Mouse (Mus musculus): Measurements from ENCODE around the gene Acsm5.

Acsm5 gene

DNA sequence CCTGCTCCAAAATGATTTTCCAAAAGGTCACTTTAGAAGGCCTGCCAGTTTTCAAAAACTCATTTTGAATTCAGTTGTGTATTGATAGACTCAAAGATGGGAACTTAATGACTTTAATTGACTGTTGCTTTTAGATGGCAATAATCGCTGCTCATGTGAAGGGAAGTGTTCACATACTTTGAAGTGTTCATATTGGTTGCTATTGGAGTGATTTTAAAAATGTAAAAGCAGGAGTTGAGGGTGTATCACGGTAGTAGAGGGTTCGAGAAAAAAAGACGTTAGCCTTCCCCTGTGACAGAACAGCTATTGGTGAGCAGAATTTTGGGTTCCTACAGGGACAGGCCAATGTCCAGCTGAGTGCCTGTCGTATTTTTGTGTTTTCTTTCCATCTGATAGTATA is at the start of gene Acsm5:
Acsm5 (plus strand) TSS at position 301 of the 400 bp plus-strand sequence.
- DNase-seq: no peak

DNA sequence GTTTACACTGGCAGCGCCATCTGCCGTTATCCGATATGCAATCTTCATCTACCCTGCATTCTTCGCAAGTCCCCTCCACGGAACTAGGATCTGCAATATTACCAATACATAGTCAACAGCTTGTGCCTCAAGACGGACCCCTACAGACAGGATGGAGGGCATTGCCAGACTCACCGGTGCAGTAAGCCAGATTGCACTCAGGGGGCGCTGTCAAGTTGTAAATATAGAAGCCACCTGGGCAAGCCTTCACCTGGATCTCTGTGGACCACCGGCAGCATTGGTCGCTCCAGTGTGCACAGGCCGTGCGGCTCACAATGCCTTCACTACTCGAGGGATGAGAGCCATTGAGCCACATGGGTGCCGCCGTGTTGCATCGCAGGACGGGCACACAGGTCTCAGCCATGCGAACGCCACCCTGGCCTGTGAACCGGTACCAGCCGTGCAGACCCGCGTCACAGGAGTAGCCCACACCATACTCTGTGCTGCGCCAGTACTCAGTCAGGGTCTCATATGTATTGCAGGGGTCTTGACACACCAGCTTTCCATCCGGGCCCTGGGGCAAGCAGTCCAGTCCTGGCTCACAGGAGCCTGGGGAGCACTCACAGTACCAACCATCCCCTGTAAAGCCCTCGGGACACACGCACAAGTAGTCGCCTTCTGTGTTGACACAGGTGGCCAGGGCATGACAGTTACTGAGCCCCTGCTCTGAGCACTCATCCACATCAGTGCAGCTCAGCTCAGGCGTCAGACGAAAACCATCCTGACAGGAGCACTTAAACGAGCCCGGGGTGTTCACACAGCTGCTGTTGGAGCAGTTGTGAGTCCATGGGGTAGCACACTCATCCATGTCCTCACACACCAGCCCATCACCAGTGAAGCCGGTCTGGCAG is 42.5 kb upstream of the Acsm5 start:
- peak; percentile 58 for DNase-seq

DNA sequence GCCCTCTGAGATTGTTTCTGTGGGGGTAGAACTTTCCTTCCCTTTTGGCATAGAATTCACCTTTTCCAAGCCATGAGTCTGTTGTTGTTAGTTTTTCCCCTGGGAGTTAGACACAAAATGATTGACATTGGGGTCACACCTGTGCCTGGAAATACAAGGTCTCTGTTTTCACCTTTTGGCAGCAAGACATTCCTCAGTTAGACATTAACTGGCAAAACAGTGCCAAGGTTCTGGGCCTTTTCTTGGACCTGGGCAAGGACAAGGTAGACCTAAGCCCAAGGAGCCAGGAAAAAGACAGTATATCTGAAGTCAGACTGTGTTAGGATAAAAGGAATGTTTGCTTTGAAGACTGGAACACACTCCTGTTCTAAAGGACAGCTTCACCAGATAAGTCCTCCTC is 40.0 kb upstream of the Acsm5 start, which contains the start of gene Umod:
Umod (minus strand) TSS at position 27 of the 400 bp plus-strand sequence.
- peak; percentile 55 for DNase-seq

- DNase-seq: peak; percentile 16
Observed at GRCm38 (mm10) chr7:119484154-119484553, 35.1 kb upstream of the Acsm5 start.

- DNase-seq: no peak
Observed at GRCm38 (mm10) chr7:119486683-119487082, 32.6 kb upstream of the Acsm5 start.

GRCm38 (mm10) chr7:119490041-119490780 is 29.1 kb upstream of the Acsm5 start:
- DNase-seq: no peak

- DNase-seq: peak; percentile 87
Observed at GRCm38 (mm10) chr7:119511143-119511542, 8.1 kb upstream of the Acsm5 start.

DNA sequence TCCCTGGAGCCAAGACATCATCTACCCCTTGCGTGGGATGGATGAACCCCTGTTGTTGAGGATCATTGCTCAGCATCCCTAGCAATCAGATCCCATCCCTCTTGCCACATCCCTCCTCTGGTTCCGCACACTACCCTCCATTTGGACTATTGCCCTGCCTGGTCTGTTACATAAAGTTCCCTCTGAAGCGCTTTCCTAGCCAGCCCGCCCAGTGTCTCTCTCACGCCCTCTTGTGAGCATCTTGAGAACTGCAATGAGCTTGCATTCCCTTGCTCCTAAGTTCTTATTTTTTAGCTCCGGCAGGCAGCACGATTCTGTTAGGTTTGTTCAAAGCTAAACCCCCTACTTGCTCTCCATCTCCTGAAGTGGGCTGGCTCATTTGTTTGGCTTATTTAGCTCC is 6.2 kb upstream of the Acsm5 start:
- peak; percentile 78 for DNase-seq

DNA sequence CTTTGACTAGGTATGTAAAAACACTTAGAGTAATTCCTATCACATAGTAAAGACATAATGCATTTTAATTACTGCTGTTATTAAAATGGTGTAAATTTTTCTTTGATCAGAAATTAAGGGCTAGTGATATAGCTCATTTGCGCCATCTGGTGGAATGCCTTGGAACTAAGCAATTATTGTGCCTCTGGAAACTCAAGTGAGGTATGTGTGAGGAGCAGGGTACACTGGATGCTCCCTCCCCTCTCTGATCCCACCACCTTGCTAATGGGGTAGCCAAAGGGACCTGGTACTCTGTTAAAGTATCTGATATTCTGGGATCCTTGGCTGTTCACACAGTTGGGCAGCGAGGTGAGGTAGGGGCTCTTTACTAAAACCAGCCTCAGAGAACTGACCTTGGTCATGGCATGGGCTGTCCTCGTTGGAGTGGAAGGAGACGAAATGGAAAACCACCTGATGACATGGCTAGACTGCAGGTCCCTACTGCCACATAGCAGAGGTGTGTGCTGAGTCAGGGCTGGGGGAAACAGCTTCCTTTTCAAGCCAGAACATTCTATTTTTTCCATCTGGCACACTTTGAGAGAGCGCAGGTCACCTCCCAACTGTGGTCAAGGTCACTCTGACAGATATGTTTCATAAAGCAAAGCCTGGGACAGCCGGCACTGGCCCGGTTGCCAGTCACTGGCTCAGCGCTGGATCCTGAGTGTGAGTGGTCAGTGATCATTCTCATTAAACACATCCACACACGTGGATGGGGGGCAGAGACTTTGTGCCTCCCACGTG is 3.6 kb upstream of the Acsm5 start:
- DNase-seq: peak; percentile 76

- DNase-seq: no peak
Observed at GRCm38 (mm10) chr7:119516272-119516558, 3.0 kb upstream of the Acsm5 start.

DNA sequence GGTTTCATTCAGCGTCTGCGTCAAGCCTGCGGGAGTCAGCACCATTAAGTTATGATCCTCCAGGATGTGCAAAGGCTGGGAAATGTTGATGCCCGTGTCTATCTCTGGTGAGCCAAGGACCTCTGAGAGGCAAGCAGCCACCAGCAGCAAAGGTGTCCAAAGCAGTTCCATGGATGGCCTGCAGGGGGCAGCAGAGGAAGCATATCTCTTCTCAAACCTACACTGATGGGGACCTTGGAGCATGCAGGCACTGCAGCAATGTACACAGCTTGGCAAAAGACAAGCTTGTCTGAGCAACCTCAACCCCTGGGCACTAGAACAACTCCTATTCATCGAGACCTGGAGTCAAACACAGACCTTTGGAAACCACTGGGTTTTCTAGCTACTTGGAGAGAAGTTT is 391 bp downstream of the Acsm5 start:
- peak; percentile 87 for DNase-seq

DNA sequence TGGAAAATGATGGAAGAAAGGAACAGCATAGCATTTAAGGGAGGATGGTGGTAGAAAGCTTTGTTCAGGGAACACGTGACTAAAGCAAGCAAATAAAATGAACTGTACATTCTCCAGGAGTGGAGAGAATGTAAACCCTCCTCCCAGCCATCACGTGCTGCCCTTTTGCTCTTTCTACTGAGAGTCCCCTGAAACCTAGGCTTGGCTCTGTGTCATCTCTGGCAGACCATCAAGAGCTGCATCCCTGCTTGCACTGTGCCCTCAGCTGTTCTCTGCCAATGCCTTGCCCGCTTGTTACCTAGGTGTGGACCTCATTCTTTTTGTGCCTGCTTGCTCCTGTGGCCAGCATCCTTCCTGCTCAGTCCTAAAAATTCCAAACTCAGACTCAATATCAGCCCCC is 2.6 kb downstream of the Acsm5 start:
- DNase-seq: peak; percentile 69

DNA sequence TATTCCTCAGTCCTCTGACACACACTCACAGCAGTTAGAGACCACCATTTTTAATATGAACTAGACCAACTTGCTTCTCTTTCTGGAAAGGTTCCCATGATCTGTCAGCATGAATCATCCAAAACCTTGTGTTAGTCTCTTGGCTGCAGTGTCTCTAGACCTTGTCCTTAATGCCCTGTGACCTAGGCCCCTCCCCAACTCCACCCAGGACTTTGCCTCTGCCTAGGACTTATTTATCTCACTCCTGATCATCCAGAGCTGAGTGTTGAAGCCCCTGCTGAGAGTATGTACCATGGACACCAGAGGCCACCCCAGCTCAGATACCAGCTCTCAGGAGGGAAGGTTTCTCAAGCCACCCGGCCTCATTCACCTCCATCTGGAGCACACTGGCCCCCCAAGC is 3.1 kb downstream of the Acsm5 start:
- DNase-seq: peak; percentile 33

DNA sequence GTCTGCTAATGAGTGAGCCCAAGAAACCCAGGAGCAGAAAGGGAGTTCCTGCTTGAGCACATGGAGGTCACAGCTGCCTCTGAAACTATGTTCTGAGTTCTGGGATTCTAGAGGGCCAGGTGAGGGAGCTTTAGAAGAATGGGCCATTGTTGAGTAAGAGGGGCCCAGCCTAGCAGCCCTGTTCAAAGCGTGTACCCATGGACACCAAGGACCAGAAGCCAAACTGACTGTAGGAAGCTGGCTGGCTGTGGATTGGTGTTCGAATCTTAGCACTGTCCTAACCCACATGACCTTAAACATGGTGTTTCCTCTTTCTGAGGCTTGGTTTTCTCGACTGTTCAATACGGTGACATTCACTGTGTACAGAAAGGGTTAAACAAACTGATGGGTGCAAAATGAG is 4.1 kb downstream of the Acsm5 start, which contains the start of gene Pdilt:
Pdilt (minus strand) TSS at position 101 of the 400 bp plus-strand sequence.
- no peak for DNase-seq

DNA sequence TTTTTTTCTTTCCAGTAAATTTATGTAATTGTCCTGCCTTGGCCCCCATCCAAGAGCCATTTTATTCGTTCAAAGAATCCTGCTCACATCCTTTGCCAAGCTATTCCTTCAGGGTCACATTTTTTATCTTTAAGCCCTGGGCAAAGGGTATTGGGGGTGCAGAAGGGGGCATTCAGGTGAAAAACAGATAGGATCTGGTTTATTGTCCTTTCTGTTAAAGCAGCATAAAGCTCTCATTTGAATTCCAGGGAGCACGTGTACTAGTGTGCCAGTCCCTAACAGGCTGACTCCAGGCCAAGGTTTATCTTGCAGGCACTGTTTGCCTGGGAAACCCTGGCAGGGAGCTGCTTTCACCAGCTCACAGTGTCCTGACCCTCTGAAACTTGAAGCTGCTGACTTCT is 6.6 kb downstream of the Acsm5 start:
- peak; percentile 61 for DNase-seq

- no peak for DNase-seq
Observed at GRCm38 (mm10) chr7:119526486-119526885, 7.2 kb downstream of the Acsm5 start.

- DNase-seq: no peak
Observed at GRCm38 (mm10) chr7:119527135-119527534, 7.9 kb downstream of the Acsm5 start.

- DNase-seq: no peak
Observed at GRCm38 (mm10) chr7:119527548-119527947, 8.3 kb downstream of the Acsm5 start.

- no peak for DNase-seq
Observed at GRCm38 (mm10) chr7:119528617-119529016, 9.4 kb downstream of the Acsm5 start.

DNA sequence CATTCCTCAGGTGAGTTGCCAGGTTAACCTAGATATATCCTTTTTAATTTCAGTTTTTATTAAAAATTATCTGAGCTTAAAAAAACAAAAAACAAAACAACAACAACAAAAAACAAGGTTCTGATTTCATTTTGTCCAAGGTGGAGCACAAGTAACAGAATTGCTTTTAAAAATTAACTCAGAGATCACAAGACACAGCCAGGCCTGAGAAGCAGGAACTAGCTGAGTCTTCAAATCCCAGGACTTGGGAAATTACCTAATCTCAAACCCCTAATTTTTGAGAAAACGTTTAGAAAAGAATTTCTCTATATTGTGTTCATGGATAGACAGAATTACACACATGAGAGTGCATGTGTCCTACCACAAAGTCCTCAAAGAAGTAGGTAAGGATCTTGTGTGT is 13.7 kb downstream of the Acsm5 start:
- DNase-seq: no peak

DNA sequence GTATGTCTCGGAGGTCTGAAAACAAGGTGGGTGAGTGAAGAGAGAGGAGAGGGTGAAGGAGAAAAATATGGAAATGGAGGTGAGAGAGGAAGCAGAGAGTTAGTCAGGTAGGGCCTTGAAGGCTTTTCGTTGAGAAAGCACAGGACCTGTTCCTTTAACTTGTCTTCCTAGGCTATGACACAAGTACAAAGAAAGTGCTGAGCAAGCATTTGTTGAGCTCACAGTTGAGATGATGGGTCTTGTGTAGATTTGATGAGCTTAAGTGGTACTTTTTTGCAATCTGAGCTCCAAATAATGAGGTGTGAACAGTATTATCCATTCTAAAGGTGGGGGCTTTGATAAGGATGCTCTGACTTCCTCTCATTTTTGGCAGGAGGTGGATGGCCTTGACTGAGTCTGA is 15.1 kb downstream of the Acsm5 start:
- no peak for DNase-seq

DNA sequence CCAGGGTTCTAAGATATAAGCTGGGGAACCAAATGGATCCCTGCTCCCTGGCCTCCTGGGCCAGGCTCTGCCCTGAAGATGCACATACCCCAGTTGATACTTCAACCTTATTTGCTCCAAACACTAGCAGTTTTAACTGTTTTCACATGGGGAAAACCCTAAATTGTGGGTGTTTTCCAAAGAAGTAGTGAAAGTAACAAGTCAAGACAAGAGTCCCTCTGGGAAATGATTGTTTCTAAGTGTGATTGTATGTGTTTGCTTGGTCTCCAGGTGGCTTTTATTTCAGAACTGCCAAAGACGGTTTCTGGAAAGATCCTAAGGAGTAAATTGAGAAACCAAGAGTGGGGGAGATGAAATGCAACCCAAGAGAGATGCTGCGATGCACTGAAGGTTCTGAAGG is 23.2 kb downstream of the Acsm5 start:
- DNase-seq: no peak

GRCm38 (mm10) chr7:119545572-119545971 is 26.3 kb downstream of the Acsm5 start:
- no peak for DNase-seq
